Mouse (Mus musculus) cerebellum, adult 2 months (tissue): ENCODE data around the gene Nup98. TPM values are rescaled to one million over a fixed set of nuclear protein-coding genes. Genes with fewer than 3 reads are reported as not detected.

Source experiments
- DNase-seq, 2 experiments: peaks; one replicate each; pipeline ENCODE4 v3.0.0; 2021
- H3K27ac ChIP-seq: fragments of 200-500 bp; 2 replicates; pipeline ENCODE4 v1.5.1; 2012; ENCODE audit warnings: low read length, control low read depth, inconsistent platforms; ENCODE audit not compliant: insufficient read depth
- H3K27me3 ChIP-seq: fragments of 200-500 bp; 2 replicates; pipeline ENCODE4 v1.6.1; 2012; ENCODE audit warnings: inconsistent platforms, mild to moderate bottlenecking, low read length, moderate library complexity; ENCODE audit not compliant: control insufficient read depth, insufficient read depth
- H3K4me1 ChIP-seq: fragments of 200-500 bp; 2 replicates; pipeline ENCODE4 v1.6.1; 2011; ENCODE audit warnings: low read length; ENCODE audit not compliant: control insufficient read depth, insufficient read depth
- H3K4me3 ChIP-seq: fragments of 200-500 bp; replicated peaks from 2 replicates; pipeline ENCODE3; 2011; ENCODE audit warnings: mild to moderate bottlenecking, low read depth, low read length, control low read depth; ENCODE audit not compliant: insufficient read depth
- CTCF ChIP-seq: fragments of 200-500 bp; IDR thresholded peaks from 2 replicates; pipeline ENCODE4 v1.5.1; 2011; ENCODE audit warnings: low read depth, mild to moderate bottlenecking, control low read depth, low read length, moderate library complexity, borderline replicate concordance; ENCODE audit not compliant: insufficient read depth
- POLR2A ChIP-seq: fragments of 200-500 bp; IDR thresholded peaks from 2 replicates; pipeline ENCODE4 v1.6.1; 2011; ENCODE audit warnings: low read length, control low read depth, borderline replicate concordance; ENCODE audit not compliant: insufficient read depth
- WGBS: fragments of 180-500 bp; shearing (Covaris S2); methylation state at CpG from one replicate; pipeline ENCODE4 v1.1.7; 2018; 5-methylcytosine and 5-hydroxymethylcytosine counted together
- polyA plus RNA-seq: library from polyadenylated mRNA; depleted of rRNA; stranded (reverse); fragments of >200 nt; gene quantifications from 2 replicates; pipeline ENCODE4 v1.2.3, GENCODE M21; 2012

Nup98 gene
- polyA plus RNA-seq, 1 experiment: 19.0 TPM

GRCm38 (mm10) chr7:102243870-102244269 is 33.9 kb upstream of the Nup98 start:
- TF ChIP-seq CTCF (no peak), POLR2A (no peak)
- H3K27me3 ChIP-seq: no peaks in the 10 kb centered on the region
- no peak for DNase-seq
- no peaks in the 10 kb centered on the region; the same call in 1 of the 2 replicates for H3K4me1 ChIP-seq
- WGBS: 89% methylated on average over 2 of the region's 2 CpGs
- no peak overlapping the region for H3K27ac ChIP-seq
- H3K4me3 ChIP-seq: no peak overlapping the region

- TF ChIP-seq POLR2A: no peak
- WGBS: 92% methylated on average over 3 of the region's 3 CpGs
- H3K27ac ChIP-seq: no peak overlapping the region
- H3K4me3 ChIP-seq: no peak overlapping the region
- no peaks in the 10 kb centered on the region; the same call in 1 of the 2 replicates for H3K4me1 ChIP-seq
- H3K27me3 ChIP-seq: no peaks in the 10 kb centered on the region
- no peak for DNase-seq
Observed at GRCm38 (mm10) chr7:102242917-102243316, 32.9 kb upstream of the Nup98 start.

GRCm38 (mm10) chr7:102242371-102242770 is 32.4 kb upstream of the Nup98 start:
- Histone ChIP-seq H3K4me3 (no peak overlapping the region), H3K27ac (no peak overlapping the region), H3K27me3 (no peaks in the 10 kb centered on the region), H3K4me1 (no peaks in the 10 kb centered on the region; the same call in 1 of the 2 replicates)
- WGBS: 82% methylated on average over 5 of the region's 5 CpGs
- TF ChIP-seq POLR2A (no peak), CTCF (no peak)
- DNase-seq: no peak

GRCm38 (mm10) chr7:102239591-102239990 is 29.6 kb upstream of the Nup98 start:
- Histone ChIP-seq H3K27me3 (no peaks in the 10 kb centered on the region), H3K4me1 (no peaks in the 10 kb centered on the region; the same call in 1 of the 2 replicates), H3K27ac (no peak overlapping the region), H3K4me3 (no peak overlapping the region)
- 88% methylated on average over 16 of the region's 16 CpGs for WGBS
- DNase-seq: no peak
- no peak for TF ChIP-seq POLR2A
- TF ChIP-seq CTCF: no peak

GRCm38 (mm10) chr7:102238686-102239286 is 28.8 kb upstream of the Nup98 start:
- H3K27me3 ChIP-seq: no peaks in the 10 kb centered on the region
- no peaks in the 10 kb centered on the region; the same call in 1 of the 2 replicates for H3K4me1 ChIP-seq
- H3K4me3 ChIP-seq: no peak overlapping the region
- no peak for TF ChIP-seq CTCF
- no peak for TF ChIP-seq POLR2A
- DNase-seq: peak in 1 of 2 experiments; percentile 26
- H3K27ac ChIP-seq: peak overlapping the region; percentile 36; the same call in 1 of the 2 replicates
- WGBS: 83% methylated on average over 8 of the region's 8 CpGs

- Histone ChIP-seq H3K27ac (no peak overlapping the region), H3K4me1 (no peaks in the 10 kb centered on the region), H3K4me3 (no peak overlapping the region), H3K27me3 (no peaks in the 10 kb centered on the region)
- no peak for TF ChIP-seq CTCF
- no peak for TF ChIP-seq POLR2A
- WGBS: 85% methylated on average over 4 of the region's 4 CpGs
- no peak for DNase-seq
Observed at GRCm38 (mm10) chr7:102233059-102233458, 23.1 kb upstream of the Nup98 start.

- DNase-seq: no peak
- Histone ChIP-seq H3K4me1 (no peaks in the 10 kb centered on the region), H3K27me3 (no peaks in the 10 kb centered on the region), H3K27ac (no peak overlapping the region), H3K4me3 (no peak overlapping the region)
- 89% methylated on average over 6 of the region's 6 CpGs for WGBS
- TF ChIP-seq POLR2A (no peak), CTCF (no peak)
Observed at GRCm38 (mm10) chr7:102229814-102230213, 19.8 kb upstream of the Nup98 start.

GRCm38 (mm10) chr7:102228049-102228670 is 18.2 kb upstream of the Nup98 start:
- Histone ChIP-seq H3K27me3 (no peaks in the 10 kb centered on the region), H3K27ac (no peak overlapping the region), H3K4me1 (no peaks in the 10 kb centered on the region), H3K4me3 (no peak overlapping the region)
- WGBS: 92% methylated on average over 4 of the region's 4 CpGs
- TF ChIP-seq CTCF (no peak), POLR2A (no peak)
- no peak for DNase-seq
